ENCODE assay signal across 11 mouse cellular contexts in the genomic region with DNA sequence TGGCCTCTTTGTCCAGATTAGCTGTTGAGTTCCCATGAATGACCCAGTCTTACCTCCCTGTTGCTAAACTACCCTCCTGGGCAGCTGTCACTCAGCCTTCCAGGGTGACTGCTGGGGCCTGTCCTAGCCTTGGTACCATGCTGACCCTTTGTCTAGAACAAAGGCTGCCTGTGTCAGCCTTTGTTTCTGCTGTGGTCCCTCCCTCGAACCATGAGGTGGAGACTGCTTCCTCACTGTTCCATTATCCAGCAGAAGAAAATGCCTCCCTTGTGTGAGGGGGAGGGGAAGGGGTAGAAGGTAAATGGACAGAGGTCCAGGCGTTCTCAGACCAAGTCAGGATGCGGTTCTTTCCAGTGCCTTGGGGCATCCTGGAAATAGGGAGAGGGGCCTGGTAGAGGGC. TPM values are rescaled to one million over a fixed set of nuclear protein-coding genes. Genes with fewer than 3 reads are reported as not detected.
DNase-seq lines count a peak whose midpoint lies in the region; TF ChIP-seq lines count a peak whose summit lies in the region.
"Had no signal": no experiment of that assay in that cellular context is flagged by ENCODE, and none has a peak within 500 bp of the region (broad histone marks: within the 10 kb centered on the region; RNA-seq: fewer than 3 reads in every experiment).

No protein-coding gene starts in this region.

- peak; percentile 53 for DNase-seq in forebrain, embryonic 10.5 days (ENCODE audit: extremely low spot score, low spot score)
- no peak for DNase-seq in limb, embryonic 10.5 days (ENCODE audit: low spot score)
- no peak for DNase-seq in thymus, adult 2 months
- no peak for DNase-seq in thymus, postnatal 0 days (ENCODE audit: low spot score)
- DNase-seq in ovary, adult 18-20 months (ENCODE audit: low spot score), result no peak
- DNase-seq: kidney, adult 2 months; lung, adult 18-20 months; spleen, adult 18-20 months had no signal

- no peak overlapping the region for H3K27ac ChIP-seq in ES-Bruce4 (ENCODE audit: insufficient read depth, low read length)
- peak overlapping the region; percentile 84 for H3K27ac ChIP-seq in forebrain, embryonic 10.5 days
- H3K27ac ChIP-seq in limb, embryonic 10.5 days, result 0 out of 2 replicates have a peak overlapping the region, but pooled peaks have one; percentile 33
- H3K27ac ChIP-seq in thymus, adult 2 months (ENCODE audit: control insufficient read depth, insufficient read depth, low read length), result no peak overlapping the region

- H3K9ac ChIP-seq in ES-Bruce4 (ENCODE audit: low read depth, poor library complexity, severe bottlenecking), result no peak overlapping the region

- peaks cover 4% of the 10 kb centered on the region; the same call in 1 of the 2 replicates for H3K36me3 ChIP-seq in E14TG2a.4 (ENCODE audit: insufficient read depth, low read length)
- no peaks in the 10 kb centered on the region for H3K36me3 ChIP-seq in ES-Bruce4 (ENCODE audit: control insufficient read depth, insufficient read depth, low read length, poor library complexity, severe bottlenecking)
- H3K36me3 ChIP-seq in forebrain, embryonic 10.5 days (replicated peaks), result peaks cover 48% of the 10 kb centered on the region
- peaks cover 3% of the 10 kb centered on the region; the same call in 1 of the 2 replicates for H3K36me3 ChIP-seq in limb, embryonic 10.5 days
- H3K36me3 ChIP-seq in thymus, adult 2 months (ENCODE audit: control insufficient read depth, insufficient read depth, low read length), result no peaks in the 10 kb centered on the region

- TF ChIP-seq POLR2A in ES-Bruce4 (IDR thresholded peaks at IDR 0.05; ENCODE audit: insufficient read depth, low read length), result no peak
- no peak for TF ChIP-seq POLR2A in thymus, adult 2 months (IDR thresholded peaks at IDR 0.05; ENCODE audit: control insufficient read depth, extremely low read depth, insufficient read depth, low read length, poor library complexity)

- H3K9me3 ChIP-seq in E14TG2a.4 (ENCODE audit: low read length), result no peaks in the 10 kb centered on the region
- H3K9me3 ChIP-seq in ES-Bruce4 (replicated peaks; ENCODE audit: control insufficient read depth, insufficient read depth, low read length, poor library complexity, severe bottlenecking), result no peaks in the 10 kb centered on the region
- no peaks in the 10 kb centered on the region for H3K9me3 ChIP-seq in forebrain, embryonic 10.5 days
- H3K9me3 ChIP-seq in limb, embryonic 10.5 days (replicated peaks), result no peaks in the 10 kb centered on the region

- H3K4me1 ChIP-seq in E14TG2a.4 (replicated peaks; ENCODE audit: low read depth, low read length) (peaks cover 39% of the 10 kb centered on the region), ES-Bruce4 (ENCODE audit: control insufficient read depth, insufficient read depth, low read length) (peaks cover 2% of the 10 kb centered on the region)
- H3K4me1 ChIP-seq in forebrain, embryonic 10.5 days, result peaks cover 19% of the 10 kb centered on the region
- H3K4me1 ChIP-seq in limb, embryonic 10.5 days, result no peaks in the 10 kb centered on the region
- H3K4me1 ChIP-seq in thymus, adult 2 months (replicated peaks; ENCODE audit: control insufficient read depth, insufficient read depth, low read length), result peaks cover 12% of the 10 kb centered on the region; the same call in 1 of the 2 replicates

- WGBS in forebrain, embryonic 10.5 days, result 9% methylated on average over 3 of the region's 3 CpGs
- 67% methylated on average over 3 of the region's 3 CpGs for WGBS in limb, embryonic 10.5 days
- over 99% methylated on average over 3 of the region's 3 CpGs for WGBS in thymus, adult 2 months

- peak overlapping the region; percentile 35; the same call in 1 of the 2 replicates for H3K4me3 ChIP-seq in E14TG2a.4 (replicated peaks; ENCODE audit: low read length)
- H3K4me3 ChIP-seq in ES-Bruce4 (ENCODE audit: low read depth, low read length), result no peak overlapping the region
- no peak overlapping the region; the same call in 1 of the 2 replicates for H3K4me3 ChIP-seq in forebrain, embryonic 10.5 days
- no peak overlapping the region for H3K4me3 ChIP-seq in limb, embryonic 10.5 days
- no peak overlapping the region for H3K4me3 ChIP-seq in thymus, adult 2 months (ENCODE audit: control insufficient read depth, insufficient read depth, low read length)

- H3K27me3 ChIP-seq in E14TG2a.4 (ENCODE audit: insufficient read depth, low read length) (no peaks in the 10 kb centered on the region), ES-Bruce4 (ENCODE audit: control insufficient read depth, insufficient read depth, low read length, poor library complexity, severe bottlenecking) (no peaks in the 10 kb centered on the region)
- H3K27me3 ChIP-seq in forebrain, embryonic 10.5 days (ENCODE audit: poor library complexity, severe bottlenecking), result no peaks in the 10 kb centered on the region
- H3K27me3 ChIP-seq in limb, embryonic 10.5 days (ENCODE audit: low read depth, poor library complexity, severe bottlenecking), result no peaks in the 10 kb centered on the region
- H3K27me3 ChIP-seq in thymus, adult 2 months (ENCODE audit: control insufficient read depth, insufficient read depth, low read length), result no peaks in the 10 kb centered on the region
- H3K27me3 ChIP-seq: Patski had no signal

- 0 out of 2 replicates have a peak, but pooled peaks have one; percentile 27 for TF ChIP-seq EP300 in ES-Bruce4 (IDR thresholded peaks at IDR 0.05; ENCODE audit: insufficient read depth, low read depth, low read length)

- TF ChIP-seq CTCF in E14TG2a.4 (conservative IDR thresholded peaks at IDR 0.05; ENCODE audit: low read length) (0 out of 2 replicates have a peak, but pooled peaks have one; percentile 3), ES-Bruce4 (IDR thresholded peaks at IDR 0.05; ENCODE audit: low read depth, low read length) (no peak)
- TF ChIP-seq CTCF in thymus, adult 2 months (IDR thresholded peaks at IDR 0.05; ENCODE audit: borderline replicate concordance, control insufficient read depth, extremely low read depth, insufficient read depth, low read length, poor library complexity), result no peak

RNA-seq across cellular contexts. Expression of a gene that starts 48.9 kb away (rescaled TPM):
- 17.1 and 17.3 TPM in 2 replicates for polyA plus RNA-seq in ES-Bruce4 (2011; ENCODE audit: insufficient read depth, insufficient read length, low read depth, missing spikeins)
- polyA plus RNA-seq in forebrain, embryonic 10.5 days (2016; fragmentation: Nextera tagmentation; extraction: Ambion mirVana), result 33.5 and 33.6 TPM in 2 replicates
- polyA plus RNA-seq in limb, embryonic 10.5 days (2016; fragmentation: Nextera tagmentation; extraction: Ambion mirVana), result 28.9 and 30.6 TPM in 2 replicates
- 43.0 and 43.1 TPM in 2 replicates for polyA plus RNA-seq in thymus, adult 2 months (2012; rRNA removed)
- polyA plus RNA-seq in thymus, postnatal 0 days (2015; fragmentation: Nextera tagmentation; extraction: Ambion mirVana), result 50.3 and 53.0 TPM in 2 replicates

Comparison
In these comparisons a context has a peak if more than half of its experiments do, and no peak if none do; other contexts are left out.
1. H3K27ac ChIP-seq: peak in forebrain, embryonic 10.5 days (single experiment) and limb, embryonic 10.5 days (single experiment); none in ES-Bruce4 (single experiment) and thymus, adult 2 months (single experiment).